Mouse (Mus musculus): ENCODE data around the gene Muc3. TPM values are rescaled to one million over a fixed set of nuclear protein-coding genes. Genes with fewer than 3 reads are reported as not detected.

Gene Muc3
- polyA plus RNA-seq, 1 experiment from 2014 or later = 0.68 TPM

GRCm38 (mm10) chr5:137179646-137180374 lies 30.7 kb upstream of the Muc3 start:
- no peaks in the 10 kb centered on the region for H3K9me3 ChIP-seq (ENCODE audit: control insufficient read depth, low read length)
- no peak overlapping the region for H3K4me2 ChIP-seq (replicated peaks; ENCODE audit: low read depth)
- no peak for TF ChIP-seq CTCF (IDR thresholded peaks at IDR 0.05; ENCODE audit: low read depth)
- no peak for TF ChIP-seq EP300 (optimal IDR thresholded peaks at IDR 0.05)
- H3K27me3 ChIP-seq (ENCODE audit: control insufficient read depth, insufficient read depth, low read length) = no peaks in the 10 kb centered on the region
- DNase-seq (ENCODE audit: low spot score) (no peak), ATAC-seq (ENCODE audit: low FRiP score, low TSS enrichment) (no peak)
- H3K27ac ChIP-seq (replicated peaks) = no peak overlapping the region
- H3K4me3 ChIP-seq (ENCODE audit: low read depth, low read length) = no peak overlapping the region
- no peak overlapping the region for H3K9ac ChIP-seq (ENCODE audit: low read length)
- WGBS = 77% methylated on average over 8 of the region's 8 CpGs
- no peaks in the 10 kb centered on the region for H3K4me1 ChIP-seq (replicated peaks; ENCODE audit: control insufficient read depth, insufficient read depth)
- no peaks in the 10 kb centered on the region for H3K36me3 ChIP-seq (ENCODE audit: control insufficient read depth, insufficient read depth, low read length)

GRCm38 (mm10) chr5:137173967-137174366 lies 24.8 kb upstream of the Muc3 start:
- Histone ChIP-seq H3K27ac (replicated peaks) (no peak overlapping the region), H3K27me3 (ENCODE audit: control insufficient read depth, insufficient read depth, low read length) (no peaks in the 10 kb centered on the region), H3K36me3 (ENCODE audit: control insufficient read depth, insufficient read depth, low read length) (no peaks in the 10 kb centered on the region), H3K4me3 (ENCODE audit: low read depth, low read length) (no peak overlapping the region), H3K4me1 (replicated peaks; ENCODE audit: control insufficient read depth, insufficient read depth) (no peaks in the 10 kb centered on the region), H3K4me2 (replicated peaks; ENCODE audit: low read depth) (no peak overlapping the region), H3K9ac (ENCODE audit: low read length) (no peak overlapping the region), H3K9me3 (ENCODE audit: control insufficient read depth, low read length) (no peaks in the 10 kb centered on the region)
- 62% methylated on average over 6 of the region's 6 CpGs for WGBS
- DNase-seq (ENCODE audit: low spot score) = no peak
- TF ChIP-seq CTCF (IDR thresholded peaks at IDR 0.05; ENCODE audit: low read depth) = no peak
- TF ChIP-seq EP300 (optimal IDR thresholded peaks at IDR 0.05) = no peak
- no peak for ATAC-seq (ENCODE audit: low FRiP score, low TSS enrichment)

GRCm38 (mm10) chr5:137172591-137172990 lies 23.5 kb upstream of the Muc3 start:
- H3K4me1 ChIP-seq (replicated peaks; ENCODE audit: control insufficient read depth, insufficient read depth) = no peaks in the 10 kb centered on the region
- no peak overlapping the region for H3K4me2 ChIP-seq (replicated peaks; ENCODE audit: low read depth)
- 21% methylated on average over 1 of the region's 1 CpGs for WGBS

GRCm38 (mm10) chr5:137171478-137171877 lies 22.4 kb upstream of the Muc3 start:
- no peak for ATAC-seq (ENCODE audit: low FRiP score, low TSS enrichment)
- H3K27me3 ChIP-seq (ENCODE audit: control insufficient read depth, insufficient read depth, low read length) = no peaks in the 10 kb centered on the region
- H3K9ac ChIP-seq (ENCODE audit: low read length) = no peak overlapping the region
- H3K9me3 ChIP-seq (ENCODE audit: control insufficient read depth, low read length) = no peaks in the 10 kb centered on the region
- 44% methylated on average over 7 of the region's 7 CpGs for WGBS
- TF ChIP-seq CTCF (IDR thresholded peaks at IDR 0.05; ENCODE audit: low read depth) (no peak), EP300 (optimal IDR thresholded peaks at IDR 0.05) (no peak)
- no peaks in the 10 kb centered on the region for H3K36me3 ChIP-seq (ENCODE audit: control insufficient read depth, insufficient read depth, low read length)
- no peak overlapping the region for H3K4me2 ChIP-seq (replicated peaks; ENCODE audit: low read depth)
- H3K4me3 ChIP-seq (ENCODE audit: low read depth, low read length) = no peak overlapping the region
- H3K27ac ChIP-seq (replicated peaks) = no peak overlapping the region
- H3K4me1 ChIP-seq (replicated peaks; ENCODE audit: control insufficient read depth, insufficient read depth) = no peaks in the 10 kb centered on the region
- DNase-seq (ENCODE audit: low spot score) = no peak

More at GRCm38 (mm10) chr5:137172591-137172990, 23.5 kb upstream of the Muc3 start:
- Histone ChIP-seq H3K36me3 (ENCODE audit: control insufficient read depth, insufficient read depth, low read length) (no peaks in the 10 kb centered on the region), H3K9ac (ENCODE audit: low read length) (no peak overlapping the region), H3K27me3 (ENCODE audit: control insufficient read depth, insufficient read depth, low read length) (no peaks in the 10 kb centered on the region), H3K9me3 (ENCODE audit: control insufficient read depth, low read length) (no peaks in the 10 kb centered on the region), H3K4me3 (ENCODE audit: low read depth, low read length) (no peak overlapping the region), H3K27ac (replicated peaks) (no peak overlapping the region)
- ATAC-seq (ENCODE audit: low FRiP score, low TSS enrichment) (peak; percentile 10; the same call in 1 of the 2 replicates), DNase-seq (ENCODE audit: low spot score) (no peak)
- TF ChIP-seq CTCF (IDR thresholded peaks at IDR 0.05; ENCODE audit: low read depth) (no peak), EP300 (optimal IDR thresholded peaks at IDR 0.05) (no peak)

GRCm38 (mm10) chr5:137170836-137171380 lies 21.8 kb upstream of the Muc3 start:
- Histone ChIP-seq H3K4me1 (replicated peaks; ENCODE audit: control insufficient read depth, insufficient read depth) (no peaks in the 10 kb centered on the region), H3K4me2 (replicated peaks; ENCODE audit: low read depth) (no peak overlapping the region), H3K9me3 (ENCODE audit: control insufficient read depth, low read length) (no peaks in the 10 kb centered on the region), H3K9ac (ENCODE audit: low read length) (no peak overlapping the region), H3K27me3 (ENCODE audit: control insufficient read depth, insufficient read depth, low read length) (no peaks in the 10 kb centered on the region), H3K36me3 (ENCODE audit: control insufficient read depth, insufficient read depth, low read length) (no peaks in the 10 kb centered on the region), H3K27ac (replicated peaks) (no peak overlapping the region), H3K4me3 (ENCODE audit: low read depth, low read length) (no peak overlapping the region)
- ATAC-seq (ENCODE audit: low FRiP score, low TSS enrichment) (no peak), DNase-seq (ENCODE audit: low spot score) (no peak)
- WGBS = 59% methylated on average over 9 of the region's 9 CpGs
- no peak for TF ChIP-seq EP300 (optimal IDR thresholded peaks at IDR 0.05)
- no peak for TF ChIP-seq CTCF (IDR thresholded peaks at IDR 0.05; ENCODE audit: low read depth)

- 40% methylated on average over 6 of the region's 6 CpGs for WGBS
- peak; percentile 26; the same call in 1 of the 2 replicates for ATAC-seq (ENCODE audit: low FRiP score, low TSS enrichment)
- H3K9ac ChIP-seq (ENCODE audit: low read length) = no peak overlapping the region
Measured at GRCm38 (mm10) chr5:137167539-137167938, 18.4 kb upstream of the Muc3 start.

More at GRCm38 (mm10) chr5:137167539-137167938, 18.4 kb upstream of the Muc3 start:
- Histone ChIP-seq H3K4me1 (replicated peaks; ENCODE audit: control insufficient read depth, insufficient read depth) (no peaks in the 10 kb centered on the region), H3K27ac (replicated peaks) (no peak overlapping the region), H3K9me3 (ENCODE audit: control insufficient read depth, low read length) (no peaks in the 10 kb centered on the region), H3K36me3 (ENCODE audit: control insufficient read depth, insufficient read depth, low read length) (no peaks in the 10 kb centered on the region), H3K4me2 (replicated peaks; ENCODE audit: low read depth) (no peak overlapping the region), H3K27me3 (ENCODE audit: control insufficient read depth, insufficient read depth, low read length) (no peaks in the 10 kb centered on the region), H3K4me3 (ENCODE audit: low read depth, low read length) (no peak overlapping the region)
- TF ChIP-seq CTCF (IDR thresholded peaks at IDR 0.05; ENCODE audit: low read depth) = no peak
- no peak for TF ChIP-seq EP300 (optimal IDR thresholded peaks at IDR 0.05)
- no peak for DNase-seq (ENCODE audit: low spot score)

Data from stomach, postnatal 0 days (tissue).